Comparison of ENCODE assay signal across 17 mouse cellular contexts in genomic region chr1:184665243-184665642, GRCm38 (mm10).
A peak's percentile ranks its signal among the peaks of the same experiment; 100 is the strongest.
DNase-seq lines count a peak whose midpoint lies in the region; ATAC-seq and TF ChIP-seq lines count a peak whose summit lies in the region.
"Had no signal": no experiment of that assay in that cellular context is flagged by ENCODE, and none has a peak within 500 bp of the region (broad histone marks: within the 10 kb centered on the region; RNA-seq: fewer than 3 reads in every experiment).

No protein-coding gene starts in this region.

- no peak for TF ChIP-seq EP300 in liver, postnatal 0 days (IDR thresholded peaks at IDR 0.05; ENCODE audit: low read depth)

- no peak overlapping the region for H3K4me2 ChIP-seq in kidney, embryonic 15.5 days
- peak overlapping the region; percentile 41; the same call in 1 of the 2 replicates for H3K4me2 ChIP-seq in liver, postnatal 0 days (ENCODE audit: low read depth, low read length)
- H3K4me2 ChIP-seq: forebrain, embryonic 13.5 days; limb, embryonic 13.5 days had no signal

- no peaks in the 10 kb centered on the region for H3K9me3 ChIP-seq in kidney, embryonic 15.5 days (replicated peaks)
- H3K9me3 ChIP-seq in G1E (replicated peaks): peaks cover 7% of the 10 kb centered on the region; the same call in 1 of the 2 replicates
- peaks cover under 1% of the 10 kb centered on the region; the same call in 1 of the 2 replicates for H3K9me3 ChIP-seq in liver, postnatal 0 days (ENCODE audit: low read length)
- H3K9me3 ChIP-seq: forebrain, embryonic 13.5 days; limb, embryonic 13.5 days had no signal

- H3K27ac ChIP-seq in kidney, embryonic 15.5 days: no peak overlapping the region
- H3K27ac ChIP-seq in liver, postnatal 0 days (ENCODE audit: low read depth): 0 out of 2 replicates have a peak overlapping the region, but pooled peaks have one; percentile 25
- H3K27ac ChIP-seq: forebrain, embryonic 13.5 days; kidney, postnatal 0 days; limb, embryonic 13.5 days had no signal

- ATAC-seq in kidney, embryonic 15.5 days (replicated peaks; ENCODE audit: low FRiP score): peak; percentile 33; the same call in 1 of the 2 replicates
- ATAC-seq in G1E (ENCODE audit: extremely low read depth, insufficient number of reproducible peaks, low FRiP score, poor library complexity, severe bottlenecking): peak; percentile 56
- peak; percentile 94 for ATAC-seq in erythroid progenitor cell, adult 5-6 weeks (replicated peaks; ENCODE audit: low FRiP score, poor library complexity, severe bottlenecking)
- ATAC-seq in liver, postnatal 0 days: peak; percentile 84
- ATAC-seq: forebrain, embryonic 13.5 days; inflammation-experienced regulatory T-cells, adult 6 months; lung, postnatal 0 days; Patski had no signal

- H3K9ac ChIP-seq in kidney, embryonic 15.5 days: no peak overlapping the region
- H3K9ac ChIP-seq in liver, postnatal 0 days (replicated peaks): no peak overlapping the region
- H3K9ac ChIP-seq: forebrain, embryonic 13.5 days; limb, embryonic 13.5 days had no signal

- TF ChIP-seq POLR2A in lung, adult 2 months (IDR thresholded peaks at IDR 0.05; ENCODE audit: borderline replicate concordance, extremely low read depth, low read depth, low read length): no peak

- no peak for TF ChIP-seq CTCF in G1E (IDR thresholded peaks at IDR 0.05; ENCODE audit: low read depth, low read length)
- TF ChIP-seq CTCF in liver, postnatal 0 days (IDR thresholded peaks at IDR 0.05; ENCODE audit: low read depth): no peak
- TF ChIP-seq CTCF in lung, adult 2 months (IDR thresholded peaks at IDR 0.05; ENCODE audit: insufficient read depth, low read length): no peak

- DNase-seq in kidney, postnatal 25 days: no peak
- DNase-seq in G1E (ENCODE audit: low spot score): peak; percentile 16
- DNase-seq in liver, postnatal 0 days: peak; percentile 40
- no peak for DNase-seq in gastrocnemius, postnatal 25 days
- DNase-seq in thymus, postnatal 4 days: no peak
- no peak for DNase-seq in lung, adult 2 months
- DNase-seq: cerebellum, adult 9-10 months; heart, postnatal 4 days had no signal

- no peak overlapping the region for H3K4me3 ChIP-seq in kidney, embryonic 15.5 days (replicated peaks)
- peak overlapping the region; percentile 33; the same call in 1 of the 2 replicates for H3K4me3 ChIP-seq in G1E (ENCODE audit: low read depth, low read length)
- no peak overlapping the region for H3K4me3 ChIP-seq in liver, postnatal 0 days (ENCODE audit: low read depth, low read length)
- H3K4me3 ChIP-seq in lung, adult 2 months (replicated peaks; ENCODE audit: extremely low read depth, low read depth, low read length): no peak overlapping the region
- H3K4me3 ChIP-seq: forebrain, embryonic 13.5 days; limb, embryonic 13.5 days had no signal

- WGBS in kidney, embryonic 15.5 days: 81% methylated on average over 12 of the region's 12 CpGs
- WGBS in liver, postnatal 0 days (ENCODE audit: insufficient replicate concordance): 57% methylated on average over 12 of the region's 12 CpGs
- WGBS in lung, adult 2 months: 72% methylated on average over 12 of the region's 12 CpGs

- H3K27me3 ChIP-seq in kidney, embryonic 15.5 days: 0 out of 2 replicates have a peak, but pooled peaks cover 3% of the 10 kb centered on the region
- H3K27me3 ChIP-seq in G1E (ENCODE audit: insufficient read depth, low read length): no peaks in the 10 kb centered on the region
- H3K27me3 ChIP-seq in liver, postnatal 0 days (ENCODE audit: insufficient read depth, low read length): no peaks in the 10 kb centered on the region
- H3K27me3 ChIP-seq: CH12.LX; forebrain, embryonic 13.5 days; Patski had no signal

- H3K4me1 ChIP-seq in kidney, embryonic 15.5 days: peaks cover 15% of the 10 kb centered on the region
- H3K4me1 ChIP-seq in G1E (ENCODE audit: insufficient read depth, low read depth, low read length): peaks cover 39% of the 10 kb centered on the region
- peaks cover 9% of the 10 kb centered on the region; the same call in 1 of the 2 replicates for H3K4me1 ChIP-seq in liver, postnatal 0 days (ENCODE audit: insufficient read depth)
- H3K4me1 ChIP-seq in lung, adult 2 months (ENCODE audit: control insufficient read depth, insufficient read depth, low read length): no peaks in the 10 kb centered on the region
- H3K4me1 ChIP-seq: forebrain, embryonic 13.5 days; limb, embryonic 13.5 days had no signal

- H3K36me3 ChIP-seq in kidney, embryonic 15.5 days: no peaks in the 10 kb centered on the region
- no peaks in the 10 kb centered on the region for H3K36me3 ChIP-seq in G1E (replicated peaks)
- no peaks in the 10 kb centered on the region for H3K36me3 ChIP-seq in liver, postnatal 0 days (replicated peaks; ENCODE audit: insufficient read depth, low read length)
- H3K36me3 ChIP-seq: limb, embryonic 13.5 days had no signal

Comparison
In these comparisons a context has a peak if more than half of its experiments do, and no peak if none do; other contexts are left out.
1. ATAC-seq: peak in every context shown above with its lines; median percentile 94 in erythroid progenitor cell, adult 5-6 weeks; 84 in liver, postnatal 0 days; 56 in G1E; 33 in kidney, embryonic 15.5 days.
2. DNase-seq: peak in G1E (single experiment) and liver, postnatal 0 days (single experiment); none in kidney, postnatal 25 days (0 of 2), gastrocnemius, postnatal 25 days (single experiment), thymus, postnatal 4 days (single experiment) and lung, adult 2 months (single experiment).